ENCODE assay signal across 9 mouse cellular contexts in the genomic region with DNA sequence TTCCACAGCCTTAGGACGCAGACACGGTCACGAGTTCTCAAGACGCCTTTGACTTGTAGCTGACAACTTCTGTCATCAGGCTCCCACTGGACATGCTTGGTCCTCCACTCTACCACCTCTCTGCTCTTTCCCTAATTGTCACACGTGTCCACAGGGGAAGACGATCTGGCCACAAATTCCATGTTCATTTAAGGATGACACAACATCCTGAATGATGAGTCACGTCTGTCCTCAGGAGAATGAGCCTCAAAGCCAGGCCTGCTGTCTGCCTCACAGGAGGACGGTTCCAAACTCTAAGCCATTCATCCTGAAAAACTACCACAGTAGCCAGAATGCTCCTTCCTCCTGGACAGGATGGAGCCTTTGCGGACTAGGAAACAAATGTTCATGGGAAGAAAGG.
"Had no signal": no experiment of that assay in that cellular context is flagged by ENCODE, and none has a peak within 500 bp of the region (broad histone marks: within the 10 kb centered on the region; RNA-seq: fewer than 3 reads in every experiment).

No protein-coding gene starts in this region.

- DNase-seq: lung, adult 18-20 months; lung, embryonic 14.5 days; lung, postnatal 10 days; lung, postnatal 4 days; midbrain, embryonic 14.5 days; right cerebral cortex, postnatal 14 days; thymus, adult 18-20 months; thymus, postnatal 14 days; thymus, postnatal 36 days had no signal
